In the genomic region with DNA sequence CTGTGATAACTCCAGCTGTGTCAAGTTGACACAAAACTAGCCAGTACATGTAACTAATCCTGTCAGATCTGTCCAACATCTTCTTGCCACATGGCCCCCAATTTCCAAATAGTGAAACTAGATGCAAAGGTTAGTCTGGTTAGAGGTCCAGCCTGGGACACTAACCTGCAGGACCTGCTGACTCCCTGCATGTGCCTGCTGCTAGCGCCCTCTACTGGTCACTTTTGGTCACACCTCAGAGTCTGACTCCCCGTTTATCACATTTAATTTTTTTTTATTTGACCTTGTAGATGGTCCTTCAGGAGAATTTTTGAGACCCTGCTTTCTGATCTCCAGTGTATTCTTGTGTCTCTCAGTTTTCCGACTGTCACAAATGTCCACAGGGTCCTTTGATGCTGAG, we compare ENCODE assay signal across 10 mouse cellular contexts. TPM values are rescaled to one million over a fixed set of nuclear protein-coding genes. Genes with fewer than 3 reads are reported as not detected.
DNase-seq lines count a peak whose midpoint lies in the region; ATAC-seq and TF ChIP-seq lines count a peak whose summit lies in the region.
"Had no signal": no experiment of that assay in that cellular context is flagged by ENCODE, and none has a peak within 500 bp of the region (broad histone marks: within the 10 kb centered on the region; RNA-seq: fewer than 3 reads in every experiment).

No protein-coding gene starts in this region.

- no peak overlapping the region for H3K4me3 ChIP-seq in G1E (ENCODE audit: low read depth, low read length)
- no peak overlapping the region for H3K4me3 ChIP-seq in bone marrow, adult 2 months (replicated peaks; ENCODE audit: control insufficient read depth, low read depth, low read length)
- no peak overlapping the region for H3K4me3 ChIP-seq in limb, embryonic 10.5 days
- H3K4me3 ChIP-seq: hindbrain, embryonic 15.5 days had no signal

- H3K27me3 ChIP-seq in G1E (ENCODE audit: insufficient read depth, low read length), result peaks cover 28% of the 10 kb centered on the region
- H3K27me3 ChIP-seq in limb, embryonic 10.5 days (ENCODE audit: low read depth, poor library complexity, severe bottlenecking), result no peaks in the 10 kb centered on the region

- no peaks in the 10 kb centered on the region for H3K36me3 ChIP-seq in G1E (replicated peaks)
- H3K36me3 ChIP-seq in limb, embryonic 10.5 days, result no peaks in the 10 kb centered on the region
- H3K36me3 ChIP-seq: hindbrain, embryonic 15.5 days had no signal

- ATAC-seq in G1E (ENCODE audit: extremely low read depth, insufficient number of reproducible peaks, low FRiP score, poor library complexity, severe bottlenecking), result no peak
- ATAC-seq in erythroblast, adult 5-6 weeks (replicated peaks; ENCODE audit: low FRiP score, poor library complexity, severe bottlenecking), result peak; percentile 85

- peaks cover 8% of the 10 kb centered on the region for H3K4me1 ChIP-seq in G1E (ENCODE audit: insufficient read depth, low read depth, low read length)
- H3K4me1 ChIP-seq in bone marrow, adult 2 months (ENCODE audit: control insufficient read depth, insufficient read depth, low read length), result no peaks in the 10 kb centered on the region
- H3K4me1 ChIP-seq in limb, embryonic 10.5 days, result no peaks in the 10 kb centered on the region
- H3K4me1 ChIP-seq: hindbrain, embryonic 15.5 days had no signal

- no peak for TF ChIP-seq POLR2A in bone marrow, adult 2 months (IDR thresholded peaks at IDR 0.05; ENCODE audit: borderline replicate concordance, control insufficient read depth, low read depth, low read length)

- DNase-seq in left cerebral cortex, adult 18-20 months (ENCODE audit: low spot score in 2 of 2), result peak; percentile 22 to 63
- no peak for DNase-seq in left cerebral cortex, postnatal 36 days (ENCODE audit: low spot score in 2 of 2)
- peak; percentile 39 for DNase-seq in G1E (ENCODE audit: low spot score)
- DNase-seq in limb, embryonic 10.5 days (ENCODE audit: low spot score), result peak; percentile 61
- DNase-seq in retina, postnatal 1 day, result peak; percentile 63
- DNase-seq in frontal cortex, postnatal 10 days (ENCODE audit: low spot score in 2 of 2), result no peak

- no peak overlapping the region for H3K27ac ChIP-seq in bone marrow, adult 2 months (ENCODE audit: control insufficient read depth, insufficient read depth, low read depth, low read length, poor library complexity)
- H3K27ac ChIP-seq in limb, embryonic 10.5 days, result no peak overlapping the region
- H3K27ac ChIP-seq: hindbrain, embryonic 15.5 days had no signal

- intact Hi-C loops in left cerebral cortex, postnatal 36 days (cut with DNase I), result no loop called here

- no peaks in the 10 kb centered on the region for H3K9me3 ChIP-seq in G1E (replicated peaks)
- H3K9me3 ChIP-seq in limb, embryonic 10.5 days (replicated peaks), result no peaks in the 10 kb centered on the region
- H3K9me3 ChIP-seq: hindbrain, embryonic 15.5 days had no signal

- TF ChIP-seq CTCF in G1E (IDR thresholded peaks at IDR 0.05; ENCODE audit: low read depth, low read length), result peak; percentile 74
- TF ChIP-seq CTCF in bone marrow, adult 2 months (IDR thresholded peaks at IDR 0.05; ENCODE audit: control insufficient read depth, insufficient read depth, low read length), result peak; percentile 96

- 34% methylated on average over 3 of the region's 3 CpGs for WGBS in bone marrow, adult 2 months
- 12% methylated on average over 3 of the region's 3 CpGs for WGBS in limb, embryonic 10.5 days

RNA-seq across cellular contexts. Expression of gene Mllt1, which starts 15.7 kb away (rescaled TPM):
- total RNA-seq in left cerebral cortex, adult 18-20 months (2021), result 10 to 100 TPM; 86.7 to 95.8 TPM
- total RNA-seq in left cerebral cortex, postnatal 36 days (2021), result 10 to 100 TPM; 69.3 to 82.4 TPM
- total RNA-seq in G1E (2014; fragmentation: Nextera tagmentation) (15.3 and 22.1 TPM in 2 replicates), G1E (2017) (7.6 and 8.2 TPM in 2 replicates)
- polyA plus RNA-seq in G1E (2012), result 75.9 and 76.1 TPM in 2 replicates
- polyA plus RNA-seq in bone marrow, adult 2 months (2011; ENCODE audit: insufficient read depth, insufficient read length, low replicate concordance, missing spikeins), result 12.1 and 17.3 TPM in 2 replicates
- total RNA-seq in erythroblast, adult 5-6 weeks (2015; ENCODE audit: low replicate concordance), result 2.1 and 4.4 TPM in 2 replicates
- 1.3 and 3.5 TPM in 2 replicates for total RNA-seq in erythroblast, adult 5-6 weeks (2017; ENCODE audit: low replicate concordance)
- 79.0 and 90.2 TPM in 2 replicates for polyA plus RNA-seq in limb, embryonic 10.5 days (2016; fragmentation: Nextera tagmentation; extraction: Ambion mirVana)

RNA-seq across cellular contexts. Expression of gene Acer1, which starts 31.0 kb away (rescaled TPM):
- not detected for total RNA-seq in left cerebral cortex, adult 18-20 months (2021)
- not detected for total RNA-seq in left cerebral cortex, postnatal 36 days (2021)
- total RNA-seq in G1E (2014; fragmentation: Nextera tagmentation) (not detected in 2 replicates), G1E (2017) (0.12 TPM in 1 of 2 replicates, not detected in the other)
- polyA plus RNA-seq in G1E (2012), result not detected in 2 replicates
- polyA plus RNA-seq in bone marrow, adult 2 months (2011; ENCODE audit: insufficient read depth, insufficient read length, low replicate concordance, missing spikeins), result not detected in 2 replicates
- total RNA-seq in erythroblast, adult 5-6 weeks (2015; ENCODE audit: low replicate concordance), result not detected in 2 replicates
- not detected in 2 replicates for total RNA-seq in erythroblast, adult 5-6 weeks (2017; ENCODE audit: low replicate concordance)
- polyA plus RNA-seq in limb, embryonic 10.5 days (2016; fragmentation: Nextera tagmentation; extraction: Ambion mirVana), result not detected in 2 replicates
- polyA plus RNA-seq: hindbrain, embryonic 15.5 days; neural tube, embryonic 14.5 days had no signal

RNA-seq across cellular contexts. Expression of gene Clpp, which starts 39.2 kb away (rescaled TPM):
- total RNA-seq in left cerebral cortex, adult 18-20 months (2021), result 10 to 100 TPM; 63.8 to 67.7 TPM
- total RNA-seq in left cerebral cortex, postnatal 36 days (2021), result 10 to 100 TPM; 66.6 to 68.3 TPM
- 48.1 and 58.4 TPM in 2 replicates for total RNA-seq in G1E (2014; fragmentation: Nextera tagmentation)
- total RNA-seq in G1E (2017), result 75.3 and 76.7 TPM in 2 replicates
- 197 and 208 TPM in 2 replicates for polyA plus RNA-seq in G1E (2012)
- 23.7 and 43.4 TPM in 2 replicates for polyA plus RNA-seq in bone marrow, adult 2 months (2011; ENCODE audit: insufficient read depth, insufficient read length, low replicate concordance, missing spikeins)
- 4.6 and 13.8 TPM in 2 replicates for total RNA-seq in erythroblast, adult 5-6 weeks (2015; ENCODE audit: low replicate concordance)
- 6.6 and 9.6 TPM in 2 replicates for total RNA-seq in erythroblast, adult 5-6 weeks (2017; ENCODE audit: low replicate concordance)
- 189 and 200 TPM in 2 replicates for polyA plus RNA-seq in limb, embryonic 10.5 days (2016; fragmentation: Nextera tagmentation; extraction: Ambion mirVana)

RNA-seq across cellular contexts. Expression of gene Alkbh7, which starts 46.2 kb away (rescaled TPM):
- total RNA-seq in left cerebral cortex, adult 18-20 months (2021), result 10 to 100 TPM; 26.1 to 28.1 TPM
- 10 to 100 TPM; 20.5 to 26.2 TPM for total RNA-seq in left cerebral cortex, postnatal 36 days (2021)
- total RNA-seq in G1E (2014; fragmentation: Nextera tagmentation) (12.9 and 23.0 TPM in 2 replicates), G1E (2017) (25.5 and 26.8 TPM in 2 replicates)
- polyA plus RNA-seq in G1E (2012), result 46.0 and 53.2 TPM in 2 replicates
- polyA plus RNA-seq in bone marrow, adult 2 months (2011; ENCODE audit: insufficient read depth, insufficient read length, low replicate concordance, missing spikeins), result 4.4 and 11.1 TPM in 2 replicates
- not detected in 2 replicates for total RNA-seq in erythroblast, adult 5-6 weeks (2015; ENCODE audit: low replicate concordance)
- 2.5 and 8.9 TPM in 2 replicates for total RNA-seq in erythroblast, adult 5-6 weeks (2017; ENCODE audit: low replicate concordance)
- polyA plus RNA-seq in limb, embryonic 10.5 days (2016; fragmentation: Nextera tagmentation; extraction: Ambion mirVana), result 44.2 and 44.9 TPM in 2 replicates

RNA-seq across cellular contexts. Expression of gene Pspn, which starts 48.9 kb away (rescaled TPM):
- total RNA-seq in left cerebral cortex, adult 18-20 months (2021), result under 1 TPM in 1 of 2 experiments, not detected in 1; 0.82 TPM
- total RNA-seq in left cerebral cortex, postnatal 36 days (2021), result not detected
- not detected in 2 replicates for total RNA-seq in G1E (2014; fragmentation: Nextera tagmentation)
- not detected in 2 replicates for total RNA-seq in G1E (2017)
- polyA plus RNA-seq in G1E (2012), result not detected in 2 replicates
- not detected in 2 replicates for polyA plus RNA-seq in bone marrow, adult 2 months (2011; ENCODE audit: insufficient read depth, insufficient read length, low replicate concordance, missing spikeins)
- not detected in 2 replicates for total RNA-seq in erythroblast, adult 5-6 weeks (2015; ENCODE audit: low replicate concordance)
- 1.5 TPM in 1 of 2 replicates, not detected in the other for total RNA-seq in erythroblast, adult 5-6 weeks (2017; ENCODE audit: low replicate concordance)
- polyA plus RNA-seq in limb, embryonic 10.5 days (2016; fragmentation: Nextera tagmentation; extraction: Ambion mirVana), result not detected in 2 replicates
- polyA plus RNA-seq: neural tube, embryonic 14.5 days had no signal

Comparison
In these comparisons a context has a peak if more than half of its experiments do, and no peak if none do; other contexts are left out.
1. DNase-seq: peak in left cerebral cortex, adult 18-20 months (2 of 2), G1E (single experiment), limb, embryonic 10.5 days (single experiment) and retina, postnatal 1 day (single experiment); none in left cerebral cortex, postnatal 36 days (0 of 2) and frontal cortex, postnatal 10 days (0 of 2).